Mouse (Mus musculus): Measurements from ENCODE around the gene Sema4a.

DNA sequence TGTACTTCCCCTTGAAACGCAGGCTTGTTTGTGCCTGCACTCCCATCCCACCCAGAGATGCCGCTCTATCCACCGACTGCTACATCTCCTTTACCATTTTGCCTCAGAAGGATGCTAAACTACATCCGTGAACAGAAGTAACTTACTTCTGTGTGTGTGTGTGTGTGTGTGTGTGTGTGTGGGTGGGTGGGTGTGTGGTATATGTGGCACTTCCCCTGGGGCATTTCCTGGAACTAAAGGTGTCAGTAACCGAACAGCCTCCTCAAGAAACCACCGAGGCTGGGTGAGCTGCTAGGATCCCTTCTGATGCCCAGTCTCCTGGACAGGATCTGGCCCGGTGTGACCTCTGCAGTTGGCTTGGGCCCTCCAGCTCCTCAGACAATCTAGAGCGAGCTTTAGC lies 7.0 kb downstream of the Sema4a start:
- TF ChIP-seq CTCF (IDR thresholded peaks at IDR 0.05; ENCODE audit: low read depth): no peak
- no peak for TF ChIP-seq EP300 (optimal IDR thresholded peaks at IDR 0.05)
